Comparison of ENCODE assay signal across 13 mouse cellular contexts in genomic region chr14:48339434-48339833, GRCm38 (mm10).
DNase-seq lines count a peak whose midpoint lies in the region; ATAC-seq and TF ChIP-seq lines count a peak whose summit lies in the region.
"Had no signal": no experiment of that assay in that cellular context is flagged by ENCODE, and none has a peak within 500 bp of the region (broad histone marks: within the 10 kb centered on the region; RNA-seq: fewer than 3 reads in every experiment).

No protein-coding gene starts in this region.

- H3K9me3 ChIP-seq in intestine, postnatal 0 days (ENCODE audit: control insufficient read depth) = no peaks in the 10 kb centered on the region
- no peaks in the 10 kb centered on the region for H3K9me3 ChIP-seq in intestine, embryonic 15.5 days
- no peaks in the 10 kb centered on the region for H3K9me3 ChIP-seq in stomach, postnatal 0 days (ENCODE audit: control insufficient read depth, low read length)
- H3K9me3 ChIP-seq: heart, embryonic 10.5 days; limb, embryonic 10.5 days; lung, embryonic 15.5 days had no signal

- H3K4me1 ChIP-seq in intestine, postnatal 0 days (replicated peaks; ENCODE audit: control insufficient read depth, insufficient read depth, low read length) = no peaks in the 10 kb centered on the region
- no peaks in the 10 kb centered on the region for H3K4me1 ChIP-seq in intestine, embryonic 15.5 days (replicated peaks)
- no peaks in the 10 kb centered on the region for H3K4me1 ChIP-seq in stomach, postnatal 0 days (replicated peaks; ENCODE audit: control insufficient read depth, insufficient read depth)

- no peak for TF ChIP-seq EP300 in stomach, postnatal 0 days (optimal IDR thresholded peaks at IDR 0.05)

- H3K36me3 ChIP-seq in intestine, postnatal 0 days (ENCODE audit: control insufficient read depth, insufficient read depth) = no peaks in the 10 kb centered on the region
- H3K36me3 ChIP-seq in intestine, embryonic 15.5 days = no peaks in the 10 kb centered on the region
- no peaks in the 10 kb centered on the region for H3K36me3 ChIP-seq in stomach, postnatal 0 days (ENCODE audit: control insufficient read depth, insufficient read depth, low read length)
- H3K36me3 ChIP-seq: heart, embryonic 10.5 days; limb, embryonic 10.5 days; lung, embryonic 15.5 days had no signal

- H3K9ac ChIP-seq in intestine, postnatal 0 days (ENCODE audit: low read depth, low read length) = no peak overlapping the region
- no peak overlapping the region for H3K9ac ChIP-seq in intestine, embryonic 15.5 days
- no peak overlapping the region for H3K9ac ChIP-seq in stomach, postnatal 0 days (ENCODE audit: low read length)
- H3K9ac ChIP-seq: lung, embryonic 15.5 days had no signal

- no peak overlapping the region for H3K4me3 ChIP-seq in intestine, postnatal 0 days (ENCODE audit: low read depth, low read length)
- H3K4me3 ChIP-seq in intestine, embryonic 15.5 days (replicated peaks) = no peak overlapping the region
- H3K4me3 ChIP-seq in stomach, postnatal 0 days (ENCODE audit: low read depth, low read length) = no peak overlapping the region
- H3K4me3 ChIP-seq: heart, embryonic 10.5 days; limb, embryonic 10.5 days; lung, embryonic 15.5 days; myocyte had no signal

- no peak for ATAC-seq in intestine, postnatal 0 days
- no peak for ATAC-seq in intestine, embryonic 15.5 days
- ATAC-seq in stomach, postnatal 0 days (ENCODE audit: low FRiP score, low TSS enrichment) = no peak

- 83% methylated on average over 4 of the region's 4 CpGs for WGBS in intestine, postnatal 0 days
- WGBS in intestine, embryonic 15.5 days = 83% methylated on average over 4 of the region's 4 CpGs
- WGBS in stomach, postnatal 0 days = 77% methylated on average over 4 of the region's 4 CpGs

- H3K27ac ChIP-seq in intestine, postnatal 0 days (ENCODE audit: low read depth, low read length) = no peak overlapping the region
- H3K27ac ChIP-seq in intestine, embryonic 15.5 days = no peak overlapping the region
- no peak overlapping the region for H3K27ac ChIP-seq in stomach, postnatal 0 days (replicated peaks)
- H3K27ac ChIP-seq: heart, embryonic 10.5 days; limb, embryonic 10.5 days; lung, embryonic 15.5 days had no signal

- H3K4me2 ChIP-seq in intestine, postnatal 0 days (replicated peaks; ENCODE audit: low read depth) = no peak overlapping the region
- no peak overlapping the region for H3K4me2 ChIP-seq in intestine, embryonic 15.5 days (replicated peaks)
- H3K4me2 ChIP-seq in stomach, postnatal 0 days (replicated peaks; ENCODE audit: low read depth) = no peak overlapping the region
- H3K4me2 ChIP-seq: lung, embryonic 15.5 days had no signal

- DNase-seq in retina, embryonic 14.5 days (ENCODE audit: low spot score) = peak; percentile 42
- no peak for DNase-seq in retina, postnatal 1 day
- DNase-seq in NIH3T3 (ENCODE audit: low read depth) = peak; percentile 14
- no peak for DNase-seq in stomach, postnatal 0 days (ENCODE audit: low spot score)
- DNase-seq in testis, postnatal 14 days (ENCODE audit: low spot score) = no peak
- DNase-seq: adrenal gland, postnatal 25 days; layer of hippocampus, adult 9-11 months had no signal

- TF ChIP-seq CTCF in intestine, postnatal 0 days (IDR thresholded peaks at IDR 0.05; ENCODE audit: low read depth) = peak; percentile 46
- TF ChIP-seq CTCF in stomach, postnatal 0 days (IDR thresholded peaks at IDR 0.05; ENCODE audit: low read depth) = peak; percentile 36; the same call in 1 of the 2 replicates

- no peaks in the 10 kb centered on the region for H3K27me3 ChIP-seq in intestine, postnatal 0 days (replicated peaks; ENCODE audit: control insufficient read depth, insufficient read depth, low read length)
- H3K27me3 ChIP-seq in intestine, embryonic 15.5 days (replicated peaks) = no peaks in the 10 kb centered on the region
- H3K27me3 ChIP-seq in stomach, postnatal 0 days (ENCODE audit: control insufficient read depth, insufficient read depth, low read length) = no peaks in the 10 kb centered on the region
- H3K27me3 ChIP-seq: lung, embryonic 15.5 days had no signal

Comparison
In these comparisons a context has a peak if more than half of its experiments do, and no peak if none do; other contexts are left out.
1. DNase-seq: peak in retina, embryonic 14.5 days (single experiment) and NIH3T3 (single experiment); none in retina, postnatal 1 day (single experiment), stomach, postnatal 0 days (single experiment) and testis, postnatal 14 days (single experiment).